Mouse (Mus musculus): ENCODE results near the gene Mpv17.

The Mpv17 gene

GRCm38 (mm10) chr5:31188223-31188840 lies 34.3 kb upstream of the Mpv17 start:
- in situ Hi-C loops (cut with MboI; ENCODE audit: low sequenced_read_pairs): no loop called here

DNA sequence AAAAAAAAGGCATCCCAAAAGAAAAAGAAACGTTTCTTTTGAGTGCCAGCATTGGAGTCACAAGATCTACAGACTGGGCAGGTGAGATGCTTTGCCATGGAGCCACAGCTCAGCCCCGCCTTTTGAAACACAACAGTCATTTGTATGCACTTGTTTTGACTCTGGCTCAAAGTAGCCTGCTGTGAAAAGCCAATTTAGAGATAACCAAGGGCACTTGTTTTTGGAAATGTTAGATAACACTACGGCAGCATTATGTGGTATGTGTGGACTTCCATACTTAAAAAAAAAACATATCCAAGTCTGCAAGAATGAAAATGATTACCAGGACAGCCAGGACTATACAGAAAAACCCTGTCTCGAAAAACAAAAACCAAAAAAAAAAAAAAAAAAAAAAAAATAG lies 29.6 kb upstream of the Mpv17 start:
- in situ Hi-C loops (cut with MboI; ENCODE audit: low sequenced_read_pairs): no loop called here

DNA sequence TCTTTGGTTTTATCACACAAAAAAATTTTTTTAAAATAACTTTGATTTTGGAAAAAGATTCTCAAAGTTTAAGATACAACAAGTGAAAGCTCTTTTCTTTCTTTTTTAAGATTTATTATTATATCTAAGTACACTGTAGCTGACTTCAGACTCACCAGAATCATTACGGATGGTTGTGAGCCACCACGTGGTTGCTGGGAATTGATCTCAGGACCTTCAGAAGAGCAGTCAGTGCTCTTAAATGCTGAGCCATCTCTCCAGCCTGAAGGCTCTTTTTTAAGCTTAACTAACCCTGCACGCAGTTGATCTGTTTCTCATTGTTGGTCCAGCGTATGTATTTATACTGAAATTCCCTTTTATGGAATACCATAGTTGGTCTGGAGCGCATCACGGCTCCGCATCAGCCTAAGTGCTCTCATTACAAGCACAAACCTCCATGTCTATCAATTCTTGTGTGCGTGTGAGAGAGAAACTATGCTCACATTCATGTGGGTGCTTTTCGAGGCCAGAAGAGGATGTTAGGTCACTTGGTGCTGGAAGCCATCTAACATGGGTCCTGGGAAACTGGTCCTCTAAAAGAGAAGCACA lies 27.2 kb upstream of the Mpv17 start:
- in situ Hi-C loops (cut with MboI; ENCODE audit: low sequenced_read_pairs): no loop called here

DNA sequence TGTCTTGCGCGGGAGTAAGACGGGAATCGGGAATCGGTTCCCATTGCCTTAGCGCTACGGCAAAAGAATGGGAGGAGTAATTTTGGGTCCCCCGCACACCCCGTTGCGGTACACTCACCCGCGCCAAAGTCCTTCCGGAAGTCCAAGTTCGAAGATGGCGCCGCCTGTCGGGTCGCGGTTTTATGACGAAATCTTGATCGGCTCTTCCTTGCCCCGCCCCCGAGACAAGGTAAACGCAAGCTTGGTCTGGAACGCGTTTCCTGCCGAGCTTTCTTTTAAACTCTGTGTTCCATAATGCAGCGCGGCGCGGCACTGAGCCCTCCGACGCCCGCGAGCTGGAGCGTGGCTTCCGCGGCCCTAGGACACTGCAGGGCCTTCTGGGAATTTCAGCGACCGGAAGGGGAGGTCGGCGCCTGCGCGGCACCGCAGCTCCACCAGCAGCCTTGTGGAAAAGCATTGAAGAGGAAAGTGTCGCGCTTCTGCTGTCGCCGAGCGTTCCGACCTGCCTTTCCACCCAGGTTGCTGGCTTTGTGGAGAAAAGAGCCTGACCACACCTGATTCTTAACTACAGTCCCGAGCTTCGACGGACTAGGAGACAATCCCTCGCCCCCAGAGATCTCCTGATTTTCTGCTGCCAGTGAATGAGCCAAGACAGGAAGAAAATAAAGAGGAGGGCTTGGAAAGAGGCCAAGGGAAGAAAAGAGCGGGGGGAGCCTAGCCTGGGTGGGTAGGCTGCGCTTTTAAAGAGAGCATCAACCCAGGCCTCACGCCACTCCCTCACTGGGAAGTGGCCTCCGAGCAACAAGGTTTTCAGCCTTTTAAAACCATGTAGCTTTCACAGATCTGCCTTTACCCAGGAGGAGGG lies 25.9 kb upstream of the Mpv17 start, which contains the start of the genes Gm29609 and Gtf3c2:
Gene Gm29609, minus strand, starts transcription at position 146 of the 865 bp plus-strand sequence.
Gene Gtf3c2, minus strand, starts transcription at position 379 of the 865 bp plus-strand sequence.
- in situ Hi-C loops (cut with MboI; ENCODE audit: low sequenced_read_pairs): no loop called here

- in situ Hi-C loops (cut with MboI; ENCODE audit: low sequenced_read_pairs): no loop called here
These were observed 25.3 kb upstream of the Mpv17 start for GRCm38 (mm10) chr5:31179301-31179765.

- in situ Hi-C loops (cut with MboI; ENCODE audit: low sequenced_read_pairs): no loop called here
These were observed 14.6 kb upstream of the Mpv17 start for GRCm38 (mm10) chr5:31168630-31169029.

- in situ Hi-C loops (cut with MboI; ENCODE audit: low sequenced_read_pairs): no loop called here
These were observed 10.8 kb upstream of the Mpv17 start for GRCm38 (mm10) chr5:31164878-31165277.

DNA sequence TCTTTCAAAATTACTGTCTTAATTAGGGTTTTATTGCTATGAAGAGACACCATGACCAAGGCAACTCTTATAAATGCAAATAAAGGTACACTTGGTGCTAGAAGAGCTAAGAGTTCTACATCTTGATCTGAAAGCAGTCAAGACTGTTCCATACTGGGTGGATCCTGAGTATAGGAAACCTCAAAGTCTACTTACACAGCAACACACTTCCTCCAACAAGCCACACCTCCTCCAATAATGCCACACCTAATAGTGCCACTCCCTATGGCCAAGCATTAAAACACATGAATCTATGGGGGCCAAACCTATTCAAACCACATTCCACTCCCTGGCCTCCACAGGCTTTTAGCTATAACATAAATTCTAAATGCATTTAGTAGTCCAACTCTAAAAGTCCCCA lies 8.4 kb upstream of the Mpv17 start:
- in situ Hi-C loops (cut with MboI; ENCODE audit: low sequenced_read_pairs): no loop called here

- in situ Hi-C loops (cut with MboI; ENCODE audit: low sequenced_read_pairs): no loop called here
These were observed 417 bp downstream of the Mpv17 start for GRCm38 (mm10) chr5:31153516-31154151.

DNA sequence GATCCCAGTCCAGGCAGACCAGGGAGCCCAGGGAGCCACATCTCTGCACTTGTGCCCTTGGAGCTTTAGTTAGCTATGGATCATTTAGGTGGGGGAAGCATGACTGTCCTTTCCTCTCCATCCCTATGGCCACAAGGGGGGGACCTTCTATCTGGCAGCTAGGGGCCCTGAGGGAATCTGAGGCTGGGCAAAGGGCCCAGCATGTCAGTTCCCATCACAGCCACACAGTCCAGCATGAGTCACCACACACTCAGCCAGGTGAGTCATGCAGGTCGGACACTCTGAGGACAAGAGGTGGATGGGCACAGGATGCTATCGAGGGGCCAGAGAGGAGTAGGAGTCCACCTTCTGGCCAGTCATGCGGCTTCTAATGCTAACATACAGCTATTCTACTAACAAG lies 2.3 kb downstream of the Mpv17 start:
- in situ Hi-C loops (cut with MboI; ENCODE audit: low sequenced_read_pairs): no loop called here

DNA sequence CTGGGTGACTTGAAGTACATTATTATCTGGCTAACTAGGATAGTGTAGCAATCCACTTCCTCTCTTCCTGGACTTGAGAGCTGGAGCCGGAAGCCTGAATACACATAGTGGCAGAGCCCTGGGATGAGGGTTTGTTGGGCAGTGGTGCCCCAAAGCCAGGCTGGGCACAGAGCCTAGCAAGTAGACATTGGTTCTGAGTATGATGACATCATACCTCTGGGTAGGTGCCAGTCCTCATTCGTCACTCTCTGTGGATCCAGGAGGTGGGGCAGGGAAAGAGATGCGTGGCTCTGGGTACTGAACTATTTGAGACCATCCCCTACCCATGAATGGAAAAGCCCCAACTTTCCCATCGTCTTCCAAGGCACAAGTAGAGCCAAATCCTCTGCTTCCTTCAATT lies 4.3 kb downstream of the Mpv17 start:
- in situ Hi-C loops (cut with MboI; ENCODE audit: low sequenced_read_pairs): no loop called here

GRCm38 (mm10) chr5:31138968-31139425 lies 15.1 kb downstream of the Mpv17 start:
- in situ Hi-C loops (cut with MboI; ENCODE audit: low sequenced_read_pairs): no loop called here

- in situ Hi-C loops (cut with MboI; ENCODE audit: low sequenced_read_pairs): no loop called here
These were observed 15.6 kb downstream of the Mpv17 start, which contains the start of gene Ucn for GRCm38 (mm10) chr5:31138241-31138967. Gene Ucn, minus strand, starts transcription at chr5:31138829.

GRCm38 (mm10) chr5:31137658-31138057 lies 16.4 kb downstream of the Mpv17 start:
- in situ Hi-C loops (cut with MboI; ENCODE audit: low sequenced_read_pairs): no loop called here

GRCm38 (mm10) chr5:31136730-31137424 lies 17.2 kb downstream of the Mpv17 start:
- in situ Hi-C loops (cut with MboI; ENCODE audit: low sequenced_read_pairs): no loop called here

DNA sequence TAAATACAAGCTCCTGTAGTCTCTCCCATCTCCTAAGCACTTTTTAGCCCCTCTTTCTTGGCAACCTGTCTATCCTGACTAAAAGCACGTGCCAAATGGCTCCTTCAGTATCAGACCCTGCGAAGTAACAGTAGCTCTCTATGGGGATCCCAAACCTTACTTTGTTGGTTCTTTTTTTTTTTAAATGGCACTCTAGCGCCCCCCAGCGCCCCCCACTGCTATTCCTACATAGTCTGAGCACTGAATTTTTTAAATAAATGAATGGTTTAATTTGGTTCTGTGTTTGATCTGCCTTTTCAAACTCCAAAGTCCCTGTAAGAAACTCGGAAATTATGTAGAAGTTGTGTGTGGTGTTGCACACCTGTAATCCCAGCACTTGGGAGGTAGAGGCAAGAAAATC lies 28.0 kb downstream of the Mpv17 start:
- in situ Hi-C loops (cut with MboI; ENCODE audit: low sequenced_read_pairs): no loop called here

DNA sequence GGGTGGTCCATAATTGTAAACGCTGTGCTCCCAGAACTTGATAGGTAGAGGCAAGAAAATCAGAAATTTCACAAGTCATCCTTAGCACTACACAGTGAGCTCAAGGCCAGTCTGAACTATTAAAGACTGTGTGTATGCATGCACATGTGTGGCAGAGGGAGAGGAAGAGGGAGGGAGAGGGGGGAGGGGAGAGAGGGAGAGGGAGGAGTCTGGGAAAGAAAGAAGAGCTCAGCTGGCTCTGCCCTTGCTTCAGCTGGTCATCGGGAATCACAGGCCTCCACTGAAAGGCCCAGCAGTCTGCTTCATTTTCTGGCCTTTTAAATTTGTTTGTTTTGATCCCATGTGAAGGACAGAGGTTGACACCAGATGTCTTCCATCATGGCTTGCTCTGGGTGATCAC lies 30.6 kb downstream of the Mpv17 start:
- in situ Hi-C loops (cut with MboI; ENCODE audit: low sequenced_read_pairs): no loop called here

GRCm38 (mm10) chr5:31121111-31121510 lies 32.9 kb downstream of the Mpv17 start:
- in situ Hi-C loops (cut with MboI; ENCODE audit: low sequenced_read_pairs): no loop called here

GRCm38 (mm10) chr5:31116912-31117311 lies 37.1 kb downstream of the Mpv17 start:
- in situ Hi-C loops (cut with MboI; ENCODE audit: low sequenced_read_pairs): no loop called here

DNA sequence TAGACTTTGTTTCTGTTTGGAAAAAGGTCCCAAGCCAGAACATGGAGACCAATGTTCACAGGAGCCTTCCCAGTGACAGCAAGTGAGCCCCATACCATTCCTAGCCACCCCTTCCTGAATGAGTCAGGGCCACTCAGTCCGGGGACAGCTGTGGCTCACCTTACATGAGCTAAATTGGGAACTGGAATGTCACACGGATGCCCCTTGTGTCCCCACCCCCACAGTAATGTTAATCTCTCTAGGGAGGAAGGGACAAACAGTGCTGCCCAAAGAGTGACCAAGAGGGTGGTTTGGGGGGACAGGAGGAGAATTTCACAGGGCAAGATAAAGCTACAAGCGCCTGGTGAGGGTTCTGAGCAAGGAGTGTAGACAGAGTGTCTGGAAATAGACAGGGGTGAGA lies 37.7 kb downstream of the Mpv17 start, which contains the start of gene Trim54:
Gene Trim54, plus strand, starts transcription at position 359 of the 400 bp plus-strand sequence.
- in situ Hi-C loops (cut with MboI; ENCODE audit: low sequenced_read_pairs): no loop called here

Data from CH12F3 (cell line).